Mouse (Mus musculus): ENCODE measurements around the gene Stxbp3.

- TF ChIP-seq POLR2A (IDR thresholded peaks at IDR 0.05; ENCODE audit: low read depth, low read length) (no peak), CTCF (IDR thresholded peaks at IDR 0.05; ENCODE audit: extremely low read depth, insufficient read depth, insufficient read length, insufficient replicate concordance) (no peak)
Observed at GRCm38 (mm10) chr3:108805622-108806021, 34.7 kb downstream of the Stxbp3 start.

Data from spleen, adult 2 months (tissue).